Mouse (Mus musculus) kidney, postnatal 25 days (tissue): ENCODE data around the gene Dusp8.
A peak's percentile ranks its signal among the peaks of the same experiment; 100 is the strongest.

Source experiments
- DNase-seq, 2 experiments: peaks; one replicate each; pipeline ENCODE4 v3.0.0; 2021; ENCODE audit warnings: mixed read lengths in 2 of 2

Dusp8 gene

DNA sequence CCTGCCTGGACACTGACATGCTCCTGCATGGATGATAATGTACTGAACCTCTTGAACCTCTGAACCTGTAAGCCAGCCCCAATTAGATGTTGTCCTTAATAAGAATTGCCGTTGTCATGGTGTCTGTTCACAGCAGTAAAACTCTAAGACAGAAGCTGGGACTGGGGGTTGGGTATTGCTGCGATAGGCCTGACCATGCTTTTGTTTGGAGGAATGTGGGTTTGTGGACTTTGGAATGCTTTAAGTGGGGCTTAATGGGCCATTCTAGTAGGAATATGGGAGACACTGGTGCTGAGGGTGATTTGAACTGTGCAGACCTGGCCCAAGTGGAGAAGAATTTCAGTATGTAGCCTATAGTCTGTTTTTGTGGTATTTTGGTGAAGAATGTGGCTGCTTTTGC, 50.3 kb downstream of the Dusp8 start:
- no peak for DNase-seq

DNA sequence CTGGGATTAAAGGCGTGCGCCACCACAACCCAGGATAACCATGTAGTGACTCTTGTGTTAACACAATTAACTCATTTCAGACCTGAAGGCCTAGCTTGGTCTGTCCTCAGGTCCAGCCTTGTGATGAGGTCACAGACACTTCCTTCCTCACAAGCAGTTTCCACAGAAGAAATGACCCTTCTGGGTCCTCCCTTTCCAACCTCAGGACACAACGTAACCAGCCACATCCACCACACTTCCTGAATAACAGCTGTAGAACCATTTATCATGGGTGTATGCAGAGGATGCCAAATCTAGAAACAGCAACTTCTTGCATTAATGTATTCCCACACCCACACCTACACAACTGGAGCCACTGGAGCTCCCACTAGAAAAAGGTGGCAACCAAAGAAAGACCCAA, 54.9 kb downstream of the Dusp8 start:
- peak in 1 of 2 experiments; percentile 60 for DNase-seq

DNA sequence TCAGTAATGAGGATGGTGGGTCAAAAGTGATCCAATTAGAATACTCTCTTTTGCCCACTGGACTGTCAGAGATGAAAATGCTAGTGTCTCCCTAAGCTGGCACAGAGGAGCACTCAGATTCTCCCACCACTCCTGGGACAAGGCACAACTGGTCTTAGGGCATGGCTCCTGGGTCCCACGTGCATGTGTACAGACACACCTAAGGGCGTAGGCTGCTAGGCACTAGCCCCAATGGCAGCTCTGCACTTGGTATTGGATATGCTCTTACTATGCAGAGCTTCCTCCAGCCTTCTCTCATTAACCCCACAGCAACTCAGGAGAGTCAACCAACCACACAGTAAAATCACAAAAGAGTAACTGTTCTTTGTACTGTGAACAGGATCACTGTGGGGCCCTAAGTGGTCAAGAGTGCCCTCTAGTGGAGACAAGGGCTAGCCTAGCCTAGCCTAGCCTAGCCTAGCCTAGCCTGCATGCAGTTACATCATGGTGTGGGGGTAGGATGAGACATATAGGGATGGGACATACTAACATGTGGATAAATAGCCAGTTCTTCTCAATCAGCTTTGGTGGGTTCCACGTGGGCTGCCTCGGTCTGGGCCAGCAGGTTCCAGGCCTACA, 58.0 kb downstream of the Dusp8 start:
- peak; percentile 62 to 76 for DNase-seq

DNA sequence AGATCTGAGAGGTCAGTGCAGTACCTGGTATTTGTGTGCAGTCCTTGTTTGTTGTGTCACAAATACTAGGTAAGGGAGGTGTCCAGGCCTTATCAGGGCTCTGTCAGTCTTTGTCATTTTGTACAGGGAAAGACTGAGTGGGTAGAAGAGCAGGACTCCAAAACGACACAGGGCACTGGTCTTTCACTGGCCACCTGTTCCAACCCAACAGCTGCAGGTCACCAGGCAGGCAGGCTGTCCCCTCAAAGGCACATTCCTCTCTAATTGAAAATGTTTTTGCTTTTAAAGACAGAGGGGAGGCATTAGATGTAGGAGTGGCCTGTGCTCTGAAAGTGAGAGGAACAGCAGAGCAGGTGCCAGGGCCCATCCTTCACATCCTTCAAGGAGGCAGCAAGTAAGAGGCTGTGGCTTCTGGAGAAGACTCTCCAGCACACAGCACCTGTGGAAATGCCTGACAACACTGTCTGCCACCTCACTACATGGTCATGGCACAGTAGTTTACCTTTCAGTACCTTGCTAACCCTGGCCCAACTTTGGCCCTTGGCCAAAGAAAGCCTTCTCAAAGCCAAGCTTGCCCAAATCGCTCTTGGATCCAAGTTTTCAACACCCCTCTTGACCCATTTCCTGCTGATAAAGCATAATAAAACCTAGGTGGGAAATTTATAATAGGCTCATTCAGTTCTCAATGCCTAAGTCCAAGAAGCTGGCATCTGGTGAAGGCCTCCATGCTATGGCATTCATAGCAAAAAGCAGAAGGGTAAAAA, 60.4 kb downstream of the Dusp8 start:
- DNase-seq: peak; percentile 44 to 49

DNA sequence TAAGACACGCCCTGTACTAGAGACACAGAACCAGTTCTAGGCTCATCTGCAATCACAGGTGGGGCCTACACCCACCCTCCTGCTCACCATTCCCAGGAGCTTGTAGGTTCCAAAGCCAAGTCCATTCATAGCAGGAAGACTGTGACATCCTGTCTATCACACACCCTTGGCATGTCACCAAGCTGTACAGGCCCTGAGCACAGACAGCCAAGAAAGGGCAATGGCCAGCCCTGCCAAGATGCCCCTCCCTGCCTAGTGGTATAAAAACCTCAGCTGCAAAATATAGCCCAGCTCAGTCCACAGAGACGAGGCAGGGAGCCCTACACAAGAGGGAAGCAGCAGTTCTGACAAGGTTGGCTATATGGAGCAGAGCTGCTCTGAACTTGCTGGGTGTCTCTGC, 61.4 kb downstream of the Dusp8 start:
- DNase-seq: peak; percentile 73 to 82

DNA sequence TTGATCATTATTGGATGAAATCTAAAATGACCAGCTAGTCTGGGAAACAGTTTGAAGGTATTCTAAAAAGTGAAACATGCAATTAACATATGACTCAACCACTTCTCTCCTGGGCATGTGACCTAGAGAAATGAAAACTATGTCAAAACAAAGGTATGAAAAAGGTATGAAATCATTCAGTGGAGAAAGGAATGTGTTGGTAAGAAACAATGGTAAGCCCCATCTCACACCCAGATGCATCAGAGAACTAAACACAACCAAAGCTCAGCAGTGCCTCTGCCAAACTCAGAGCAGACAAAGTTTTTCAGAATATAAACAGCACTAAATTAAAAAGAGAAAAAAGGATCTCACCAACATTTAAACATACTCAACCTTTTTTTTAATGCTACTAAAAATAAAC, 65.6 kb downstream of the Dusp8 start:
- DNase-seq: no peak
